Mouse (Mus musculus) forebrain, embryonic 16.5 days (tissue): Measurements from ENCODE around the gene Ints12. TPM values are rescaled to one million over a fixed set of nuclear protein-coding genes. Genes with fewer than 3 reads are reported as not detected.

ENCODE experiments used
- ATAC-seq: fragments of 200-750 bp; cut with Nextera tagmentation; 2 replicates; pipeline ENCODE4 v1.8.0; 2017; ENCODE audit warnings: mild to moderate bottlenecking, moderate library complexity
- H3K27ac ChIP-seq: fragments of 300-500 bp; sonication (generic); 2 replicates; pipeline ENCODE4 v1.5.1; 2014; ENCODE audit warnings: low read length, control low read depth
- H3K27me3 ChIP-seq: fragments of 300-500 bp; sonication (generic); replicated peaks from 2 replicates; pipeline ENCODE4 v1.6.1; 2014; ENCODE audit warnings: low read length; ENCODE audit not compliant: control insufficient read depth, insufficient read depth
- H3K36me3 ChIP-seq: fragments of 300-500 bp; sonication (generic); 2 replicates; pipeline ENCODE4 v1.6.1; 2014; ENCODE audit not compliant: control insufficient read depth, insufficient read depth
- H3K4me1 ChIP-seq: fragments of 300-500 bp; sonication (generic); replicated peaks from 2 replicates; pipeline ENCODE4 v1.6.1; 2014; ENCODE audit warnings: low read length; ENCODE audit not compliant: control insufficient read depth, insufficient read depth
- H3K4me2 ChIP-seq: fragments of 300-500 bp; sonication (generic); 2 replicates; pipeline ENCODE4 v1.6.1; 2014; ENCODE audit warnings: mild to moderate bottlenecking, low read length, control low read depth
- H3K4me3 ChIP-seq: fragments of 300-500 bp; sonication (generic); replicated peaks from 2 replicates; pipeline ENCODE4 v1.5.1; 2014; ENCODE audit warnings: mild to moderate bottlenecking, low read length, control low read depth
- H3K9ac ChIP-seq: fragments of 300-500 bp; sonication (generic); replicated peaks from 2 replicates; pipeline ENCODE4 v1.6.1; 2014; ENCODE audit warnings: low read depth, low read length, control low read depth
- H3K9me3 ChIP-seq: fragments of 300-500 bp; sonication (generic); 2 replicates; pipeline ENCODE4 v1.6.1; 2016; ENCODE audit warnings: low read length; ENCODE audit not compliant: control insufficient read depth
- WGBS: fragments of 180-500 bp; shearing (Covaris S2); extraction: QIAGEN DNeasy Blood & Tissue Kit; methylation state at CpG from one replicate; pipeline ENCODE4 v1.1.7; 2014; 5-methylcytosine and 5-hydroxymethylcytosine counted together
- polyA plus RNA-seq: library from polyadenylated mRNA; unstranded; fragments of >200 nt; fragmentation: Nextera tagmentation; extraction: Ambion mirVana; gene quantifications from 2 replicates; pipeline ENCODE4 v1.2.1, GENCODE M21; 2015

Ints12 gene
- polyA plus RNA-seq, 1 experiment from 2014 or later = 17.0 TPM

DNA sequence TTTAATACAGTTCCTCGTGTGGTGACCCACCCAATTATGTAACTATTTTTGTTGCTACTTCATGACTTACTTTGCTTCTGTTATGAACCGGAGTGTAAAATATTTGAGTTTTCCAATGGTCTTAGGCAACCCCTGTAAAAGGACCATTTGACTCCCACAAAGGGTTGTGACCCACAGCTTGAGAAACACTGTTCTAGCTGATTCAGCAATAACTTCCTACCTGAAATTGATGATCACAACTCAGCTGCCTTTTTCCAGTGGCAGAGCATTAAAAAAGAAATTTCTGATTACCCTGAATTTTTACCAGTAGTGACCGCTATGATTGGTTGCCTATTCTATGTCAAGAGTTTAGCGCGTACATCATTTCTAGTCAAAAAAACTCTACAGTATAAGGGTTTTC is 39.7 kb downstream of the Ints12 start:
- 94% methylated on average over 5 of the region's 5 CpGs for WGBS

GRCm38 (mm10) chr3:133132611-133133010 is 41.0 kb downstream of the Ints12 start:
- Histone ChIP-seq H3K27me3 (no peaks in the 10 kb centered on the region), H3K4me1 (no peaks in the 10 kb centered on the region), H3K4me3 (no peak overlapping the region), H3K9me3 (no peaks in the 10 kb centered on the region), H3K4me2 (no peak overlapping the region), H3K36me3 (no peaks in the 10 kb centered on the region), H3K27ac (no peak overlapping the region), H3K9ac (no peak overlapping the region)
- no peak for ATAC-seq
- 47% methylated on average over 8 of the region's 8 CpGs for WGBS

More for the DNA sequence above, 39.7 kb downstream of the Ints12 start:
- Histone ChIP-seq H3K27me3 (no peaks in the 10 kb centered on the region), H3K9ac (no peak overlapping the region), H3K4me3 (no peak overlapping the region), H3K4me1 (no peaks in the 10 kb centered on the region), H3K36me3 (no peaks in the 10 kb centered on the region), H3K4me2 (no peak overlapping the region), H3K9me3 (no peaks in the 10 kb centered on the region), H3K27ac (no peak overlapping the region)
- no peak for ATAC-seq

DNA sequence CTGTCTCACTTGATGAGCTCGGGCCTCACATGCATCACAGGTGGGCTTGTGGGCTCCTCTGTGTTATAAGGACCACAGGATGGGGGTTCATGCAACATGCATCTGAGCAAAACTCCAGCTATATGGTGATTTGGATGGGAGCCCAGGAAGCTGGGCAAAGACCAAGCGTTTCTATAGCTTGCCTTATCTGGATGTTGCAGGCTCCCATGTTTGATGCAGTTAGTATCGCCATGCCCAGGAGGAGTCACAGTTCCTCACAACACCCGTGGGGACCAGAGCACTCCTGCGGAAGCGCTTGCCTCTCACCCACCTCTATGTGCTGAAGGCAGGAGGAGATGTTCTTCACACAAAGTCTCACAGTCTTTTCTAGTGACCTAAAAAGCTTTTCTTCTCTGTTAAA is 50.2 kb downstream of the Ints12 start:
- H3K4me1 ChIP-seq = no peaks in the 10 kb centered on the region
- H3K4me2 ChIP-seq = no peak overlapping the region
- H3K4me3 ChIP-seq = no peak overlapping the region
- no peak overlapping the region for H3K27ac ChIP-seq
- H3K27me3 ChIP-seq = no peaks in the 10 kb centered on the region
- H3K9me3 ChIP-seq = no peaks in the 10 kb centered on the region
- no peak for ATAC-seq
- 86% methylated on average over 6 of the region's 6 CpGs for WGBS
- no peaks in the 10 kb centered on the region for H3K36me3 ChIP-seq
- no peak overlapping the region for H3K9ac ChIP-seq

GRCm38 (mm10) chr3:133144511-133145147 is 53.0 kb downstream of the Ints12 start:
- H3K27me3 ChIP-seq = no peaks in the 10 kb centered on the region
- no peaks in the 10 kb centered on the region for H3K36me3 ChIP-seq
- WGBS = 76% methylated on average over 6 of the region's 6 CpGs
- H3K27ac ChIP-seq = no peak overlapping the region
- no peaks in the 10 kb centered on the region for H3K4me1 ChIP-seq
- no peaks in the 10 kb centered on the region for H3K9me3 ChIP-seq
- H3K4me2 ChIP-seq = no peak overlapping the region
- ATAC-seq = 0 out of 2 replicates have a peak, but pooled peaks have one; percentile 28
- H3K4me3 ChIP-seq = no peak overlapping the region
- no peak overlapping the region for H3K9ac ChIP-seq

GRCm38 (mm10) chr3:133151629-133152028 is 60.0 kb downstream of the Ints12 start:
- Histone ChIP-seq H3K9me3 (no peaks in the 10 kb centered on the region), H3K9ac (no peak overlapping the region), H3K36me3 (no peaks in the 10 kb centered on the region), H3K4me3 (no peak overlapping the region), H3K27ac (no peak overlapping the region), H3K4me1 (no peaks in the 10 kb centered on the region), H3K27me3 (no peaks in the 10 kb centered on the region), H3K4me2 (no peak overlapping the region)
- WGBS = 80% methylated on average over 6 of the region's 6 CpGs
- no peak for ATAC-seq

- 60% methylated on average over 1 of the region's 1 CpGs for WGBS
- H3K4me3 ChIP-seq = no peak overlapping the region
- no peak overlapping the region for H3K4me2 ChIP-seq
- H3K9me3 ChIP-seq = no peaks in the 10 kb centered on the region
- H3K9ac ChIP-seq = no peak overlapping the region
- H3K36me3 ChIP-seq = no peaks in the 10 kb centered on the region
- H3K4me1 ChIP-seq = no peaks in the 10 kb centered on the region
- H3K27me3 ChIP-seq = no peaks in the 10 kb centered on the region
- no peak for ATAC-seq
- H3K27ac ChIP-seq = no peak overlapping the region
These were observed 61.2 kb downstream of the Ints12 start for GRCm38 (mm10) chr3:133152831-133153230.

DNA sequence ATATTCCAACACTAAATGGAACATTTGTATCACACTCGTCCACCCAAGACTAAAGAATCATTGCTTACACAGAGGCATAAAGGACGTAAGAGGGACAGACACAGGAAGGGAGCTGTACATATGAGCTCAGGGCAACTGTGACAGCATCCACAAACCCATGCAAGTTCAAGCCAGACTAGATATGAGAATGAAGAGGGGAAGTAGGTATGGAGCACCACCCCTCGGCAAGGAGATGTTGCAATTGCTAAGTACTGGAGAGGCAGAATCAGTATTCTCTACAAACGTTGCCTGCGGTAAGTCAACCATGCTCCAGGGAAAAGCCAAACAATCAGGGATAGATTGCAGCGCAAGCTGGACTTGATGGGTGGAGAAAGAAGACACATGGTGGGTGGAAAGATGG is 62.0 kb downstream of the Ints12 start:
- H3K9me3 ChIP-seq = no peaks in the 10 kb centered on the region
- H3K27me3 ChIP-seq = no peaks in the 10 kb centered on the region
- ATAC-seq = no peak
- H3K9ac ChIP-seq = no peak overlapping the region
- H3K4me1 ChIP-seq = no peaks in the 10 kb centered on the region
- H3K4me2 ChIP-seq = no peak overlapping the region
- no peak overlapping the region for H3K4me3 ChIP-seq
- WGBS = 87% methylated on average over 6 of the region's 6 CpGs
- no peaks in the 10 kb centered on the region for H3K36me3 ChIP-seq
- H3K27ac ChIP-seq = no peak overlapping the region

GRCm38 (mm10) chr3:133154683-133155082 is 63.0 kb downstream of the Ints12 start:
- Histone ChIP-seq H3K9ac (no peak overlapping the region), H3K4me2 (no peak overlapping the region), H3K9me3 (no peaks in the 10 kb centered on the region), H3K4me1 (no peaks in the 10 kb centered on the region), H3K36me3 (no peaks in the 10 kb centered on the region), H3K27ac (no peak overlapping the region), H3K4me3 (no peak overlapping the region), H3K27me3 (no peaks in the 10 kb centered on the region)
- peak; percentile 88 for ATAC-seq
- WGBS = 62% methylated on average over 8 of the region's 8 CpGs

GRCm38 (mm10) chr3:133158260-133158659 is 66.6 kb downstream of the Ints12 start:
- Histone ChIP-seq H3K4me2 (no peak overlapping the region), H3K4me1 (peaks cover 3% of the 10 kb centered on the region), H3K4me3 (no peak overlapping the region), H3K9me3 (no peaks in the 10 kb centered on the region), H3K27ac (no peak overlapping the region), H3K27me3 (no peaks in the 10 kb centered on the region), H3K9ac (no peak overlapping the region), H3K36me3 (no peaks in the 10 kb centered on the region)
- no peak for ATAC-seq
- WGBS = 70% methylated on average over 5 of the region's 5 CpGs
